Mouse (Mus musculus): ENCODE measurements at regions not wholly inside any gene's neighbourhood (a gene's known extent, or its start where the extent isn't known, plus 50 kb on each side); places are given as distances from the start of the nearest gene placed in this dataset.

DNA sequence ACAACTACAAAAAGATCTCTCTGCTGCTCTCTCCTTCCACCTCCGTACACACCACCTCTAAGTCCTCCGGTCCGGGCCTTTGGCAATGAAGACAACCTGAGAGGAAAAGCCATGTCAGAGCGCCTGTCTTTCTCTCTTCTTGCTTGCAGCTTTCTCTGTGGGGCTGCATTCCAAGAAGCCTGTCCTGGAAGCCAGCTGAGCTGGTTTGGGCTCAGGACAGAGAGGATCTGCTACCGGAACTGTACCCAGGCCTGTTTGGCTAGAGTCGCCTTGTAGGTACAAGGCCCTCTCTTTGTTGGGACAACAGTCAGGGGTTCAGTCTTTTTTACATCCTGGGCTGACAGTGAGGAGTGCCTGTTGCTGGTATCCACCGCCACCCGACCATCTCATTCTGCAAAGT, 321.4 kb downstream of the Med13l start:
- no peak for DNase-seq

- DNase-seq, result no peak
Observed at GRCm38 (mm10) chr5:118888131-118888530, 327.7 kb downstream of the Med13l start.

GRCm38 (mm10) chr5:118891131-118891530, 330.7 kb downstream of the Med13l start:
- DNase-seq, result no peak

- DNase-seq, result no peak
Observed at GRCm38 (mm10) chr5:118908224-118908623, 347.7 kb downstream of the Med13l start.

DNA sequence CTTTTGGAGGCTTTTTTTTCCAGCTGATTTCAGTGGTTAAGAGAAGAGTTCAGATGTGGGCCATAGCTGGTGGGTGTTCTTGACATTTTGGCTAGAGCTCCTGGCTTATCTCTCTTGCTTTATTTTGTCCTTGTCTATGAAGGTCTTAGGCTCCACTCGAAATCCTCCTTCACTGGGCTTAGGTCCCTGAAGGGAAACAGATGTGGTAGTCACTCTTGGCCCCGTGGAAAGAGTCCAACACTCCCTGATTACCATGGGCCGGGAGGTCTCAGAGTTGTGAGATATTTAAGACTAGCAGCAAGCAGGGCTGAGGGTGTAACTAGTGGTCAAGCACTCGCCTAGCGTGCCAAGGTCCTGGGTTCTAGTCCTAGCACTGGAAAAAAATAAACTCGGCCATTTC, 349.3 kb downstream of the Med13l start:
- DNase-seq, result no peak

DNA sequence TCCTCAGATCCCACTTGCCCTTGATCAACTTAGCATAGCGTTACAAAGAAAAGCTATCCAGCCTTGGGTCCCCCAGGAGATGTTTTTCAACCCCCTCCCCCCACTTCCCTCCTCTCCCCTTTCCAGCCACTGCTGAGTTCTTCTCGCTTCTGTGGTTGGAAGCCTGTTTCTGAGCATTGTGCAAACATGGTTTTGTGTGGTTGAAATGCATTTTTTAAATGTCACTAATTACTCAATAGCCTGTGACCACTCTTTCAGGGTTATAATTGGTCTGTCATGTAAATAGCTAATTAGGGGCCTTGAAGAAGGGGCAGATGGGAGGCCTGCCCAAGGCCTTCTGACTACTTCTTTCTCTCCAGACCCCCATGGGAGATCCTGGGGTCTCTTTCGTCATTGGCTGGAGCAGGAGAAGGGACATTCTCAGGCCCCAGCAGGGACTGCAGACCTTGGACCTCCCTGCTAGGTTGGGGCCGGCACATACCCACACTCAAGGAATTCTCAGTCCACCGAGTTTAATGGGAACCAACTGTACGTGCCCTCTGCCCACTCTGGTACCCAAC, 353.8 kb downstream of the Med13l start:
- DNase-seq, result no peak

DNA sequence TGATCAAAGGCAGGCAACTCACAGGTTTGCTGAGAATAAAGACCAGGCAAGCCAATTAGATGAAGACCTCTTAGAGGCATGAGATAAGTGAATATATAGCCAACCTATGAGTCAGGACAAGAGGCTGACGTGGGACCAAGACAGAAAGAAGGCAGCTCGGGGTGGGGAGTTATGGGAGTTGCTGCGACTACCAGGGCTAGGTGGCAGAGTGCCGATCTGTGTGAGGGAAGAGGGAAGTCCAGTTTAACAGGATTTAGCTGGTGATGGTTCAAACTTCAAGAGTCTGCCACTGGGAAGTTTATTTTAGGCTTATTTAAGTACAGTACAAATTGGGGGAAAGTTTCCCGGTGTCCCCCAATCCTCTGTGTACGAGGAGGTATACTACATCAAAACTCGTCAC, 362.9 kb downstream of the Med13l start:
- no peak for DNase-seq

DNA sequence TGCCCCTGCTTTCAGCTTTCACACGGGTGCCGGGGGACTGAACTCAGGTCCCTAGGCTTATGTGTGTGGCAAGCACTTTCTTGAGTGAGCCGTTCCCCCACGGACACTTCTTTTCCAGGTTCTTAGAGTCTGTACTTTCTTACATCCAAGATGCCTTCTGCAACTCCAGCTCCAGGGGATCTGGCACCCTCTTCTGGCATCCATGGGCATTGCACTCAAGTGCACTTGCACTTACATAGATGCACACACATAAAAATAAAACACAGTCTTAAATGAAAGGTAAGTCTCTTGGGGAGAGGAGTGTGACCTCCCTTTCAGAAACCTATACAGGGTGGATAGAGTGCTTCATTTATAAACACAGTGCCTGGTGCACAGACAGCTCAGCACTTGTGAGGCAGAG, 368.6 kb downstream of the Med13l start:
- no peak for DNase-seq

DNA sequence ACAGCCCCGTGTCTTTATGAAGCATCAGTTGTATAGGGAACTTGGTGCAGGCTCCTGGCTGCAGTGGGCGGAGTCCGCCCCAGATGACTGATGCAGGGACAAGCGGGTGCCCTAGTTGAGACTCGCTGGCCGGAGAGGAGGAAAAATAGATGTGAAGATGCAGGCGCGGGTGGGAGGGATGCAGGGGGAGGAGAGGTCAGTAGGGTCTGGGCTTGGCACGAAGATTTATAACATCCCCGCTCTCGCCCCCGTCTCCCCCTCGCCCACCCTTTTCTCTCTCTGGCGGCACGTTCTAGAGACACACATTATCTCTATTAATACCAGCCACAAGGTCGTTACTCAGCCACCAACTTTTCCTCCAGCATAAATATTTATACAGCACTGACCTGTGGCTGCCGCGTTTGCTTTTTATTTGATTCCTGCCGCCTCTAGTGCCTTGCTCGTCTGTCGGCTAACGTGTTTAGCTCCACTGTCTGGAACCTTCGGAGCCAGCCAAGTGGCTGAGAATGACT, 369.6 kb downstream of the Med13l start:
- DNase-seq, result no peak

DNA sequence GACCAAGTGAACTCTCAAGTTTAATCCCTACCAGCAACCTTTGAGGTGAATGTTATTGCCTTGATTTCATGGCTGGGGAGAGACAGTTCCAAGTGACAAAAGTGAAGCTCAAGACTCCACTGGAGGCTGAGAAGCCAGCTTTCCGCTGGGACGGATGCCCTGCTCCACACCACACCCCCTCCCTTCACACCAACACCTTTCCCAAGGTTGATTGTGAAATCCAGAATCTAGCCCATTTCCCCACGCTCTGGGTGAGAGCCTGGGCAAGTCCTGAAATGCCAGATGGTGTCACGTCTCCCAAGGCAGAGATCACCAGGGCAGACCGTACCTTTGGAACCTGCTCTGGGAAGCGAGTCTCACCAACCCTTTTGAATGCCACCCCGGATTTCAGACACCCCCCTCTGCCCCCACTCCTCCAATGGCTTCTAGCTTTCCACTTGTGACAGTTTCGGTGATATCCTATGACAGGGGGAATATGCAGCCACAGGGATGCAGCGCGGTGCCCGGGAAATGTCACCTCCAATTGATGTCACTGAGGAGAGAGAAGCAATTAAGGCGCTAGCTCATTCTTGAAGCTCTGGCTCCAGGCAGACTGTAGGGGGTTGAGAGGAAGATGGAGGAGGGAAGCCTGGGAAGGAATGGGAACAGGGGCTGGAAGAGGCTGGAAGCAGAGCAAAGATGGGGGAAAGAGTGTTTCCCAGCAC, 379.0 kb downstream of the Med13l start:
- no peak for DNase-seq

GRCm38 (mm10) chr5:118944256-118944655, 383.8 kb downstream of the Med13l start:
- DNase-seq, result no peak

- no peak for DNase-seq
Observed at GRCm38 (mm10) chr5:118946090-118946489, 385.6 kb downstream of the Med13l start.

GRCm38 (mm10) chr5:118946994-118947393, 386.5 kb downstream of the Med13l start:
- no peak for DNase-seq

DNA sequence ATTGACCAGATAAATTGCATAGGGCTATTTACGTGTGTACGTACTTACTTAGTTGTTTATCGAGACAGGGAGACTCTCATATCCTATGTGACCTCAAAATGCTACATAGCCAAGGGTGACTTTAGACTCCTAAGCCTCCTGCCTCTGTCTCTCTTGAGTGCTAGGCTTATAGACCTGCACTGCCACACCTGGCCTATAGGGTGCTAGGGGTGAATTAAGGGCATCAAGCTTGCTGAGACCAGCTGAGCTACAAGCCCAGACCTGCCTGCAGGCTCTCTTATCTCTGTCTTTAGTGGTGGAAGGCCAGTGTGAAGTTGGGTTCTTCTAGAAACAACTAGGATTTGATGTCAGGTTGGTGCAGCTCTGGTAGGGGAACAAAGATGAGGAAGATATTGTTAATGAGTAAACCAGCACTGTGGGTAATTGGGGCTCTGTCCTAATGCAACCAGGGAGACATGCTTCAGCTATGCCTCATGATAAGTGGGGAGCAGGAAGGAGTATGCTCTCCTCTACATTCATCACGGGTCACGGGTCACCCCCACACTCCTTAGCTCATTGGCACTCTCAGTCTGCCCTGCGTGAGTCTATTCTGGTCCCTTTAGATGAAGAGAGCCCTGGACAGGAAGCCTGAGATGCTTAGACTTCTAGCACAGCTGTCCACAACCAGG, 387.8 kb downstream of the Med13l start:
- DNase-seq, result no peak

GRCm38 (mm10) chr5:118951067-118951466, 390.6 kb downstream of the Med13l start:
- DNase-seq, result peak; percentile 80 to 92

DNA sequence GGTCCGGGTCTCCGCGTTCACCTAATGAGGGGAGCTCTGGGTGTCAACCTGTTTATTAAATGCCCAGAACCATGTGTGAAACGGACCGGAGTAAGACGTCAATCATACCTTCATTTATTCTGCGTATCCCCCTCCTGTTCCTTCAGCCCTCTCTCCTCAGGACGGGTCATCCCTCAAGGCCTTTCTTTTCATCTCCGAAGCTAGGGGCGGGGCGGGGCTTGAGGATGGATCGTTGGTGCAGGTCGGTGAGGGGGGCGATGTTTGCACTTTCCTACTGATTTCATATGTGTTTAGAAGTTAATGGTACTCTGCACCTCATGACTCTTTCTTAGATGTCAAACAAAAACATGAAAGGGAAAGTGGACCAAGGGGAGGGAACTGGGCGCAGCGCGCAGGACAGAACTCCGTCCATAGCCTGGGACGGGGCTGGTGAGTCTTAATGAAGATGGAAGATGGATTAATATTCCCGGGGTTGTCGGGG, 400.1 kb downstream of the Med13l start:
- DNase-seq, result no peak

- peak; percentile 28 to 36 for DNase-seq
Observed at GRCm38 (mm10) chr5:118961091-118961490, 400.6 kb downstream of the Med13l start.

- no peak for DNase-seq
Observed at GRCm38 (mm10) chr5:118962152-118962551, 401.7 kb downstream of the Med13l start.

GRCm38 (mm10) chr5:118963001-118963400, 402.5 kb downstream of the Med13l start:
- DNase-seq, result no peak

- DNase-seq, result peak in 1 of 2 experiments; percentile 33
Observed at GRCm38 (mm10) chr5:118966901-118967300, 406.4 kb downstream of the Med13l start.

DNA sequence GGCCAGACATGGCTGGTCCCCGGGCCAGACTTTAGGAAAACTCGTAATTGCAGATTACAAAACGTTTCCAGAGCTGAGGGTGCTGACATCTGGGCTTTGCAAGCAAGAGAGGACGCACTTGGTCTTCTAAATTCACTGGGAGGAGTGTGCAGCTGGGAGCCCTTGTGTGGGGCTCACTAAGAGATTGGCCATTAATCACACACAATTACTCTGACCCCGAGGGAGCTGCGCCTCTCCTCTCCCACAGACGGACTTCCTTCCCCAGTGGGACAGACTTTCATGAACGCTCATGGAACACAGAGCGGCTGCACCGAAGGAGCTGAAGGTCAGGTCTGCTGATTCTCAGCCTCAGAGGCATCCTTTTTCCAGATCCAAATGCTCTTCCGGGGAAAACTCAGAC, 407.2 kb downstream of the Med13l start:
- peak; percentile 19 to 55 for DNase-seq

DNA sequence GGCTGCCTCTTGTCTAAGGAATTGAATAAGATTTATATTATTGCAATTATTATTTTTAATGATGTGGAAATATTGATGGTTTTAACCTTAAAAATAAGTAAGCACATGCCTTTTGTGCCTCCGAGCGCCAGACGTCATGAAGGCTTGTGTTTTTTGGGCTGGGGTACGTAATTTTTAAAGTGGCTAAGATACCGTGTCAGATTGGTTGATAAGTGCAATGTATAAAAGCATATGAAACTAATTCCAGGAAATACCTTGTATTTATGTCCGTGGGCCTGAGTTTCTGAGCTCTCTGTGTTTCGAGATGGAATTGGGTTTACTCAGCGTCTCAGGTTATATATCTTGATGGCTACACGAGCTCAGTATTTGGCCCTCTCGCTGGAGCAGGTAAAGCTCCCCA, 414.7 kb downstream of the Med13l start:
- DNase-seq, result no peak

- DNase-seq, result no peak
Observed at GRCm38 (mm10) chr5:118978921-118979630, 418.6 kb downstream of the Med13l start.
